Mouse (Mus musculus): Measurements from ENCODE around the gene Lbh. TPM values are rescaled to one million over a fixed set of nuclear protein-coding genes. Genes with fewer than 3 reads are reported as not detected.

Gene Lbh
- polyA plus RNA-seq, 2 experiments: 0.85 to 6.2 TPM

- H3K4me1 ChIP-seq (replicated peaks; ENCODE audit: control insufficient read depth in 2 of 2, insufficient read depth in 2 of 2, low read length in 1 of 2): peaks cover 0 to 7% of the 10 kb centered on the region in 2 experiments; a peak in 2 of 4 replicates
- TF ChIP-seq EP300 (IDR thresholded peaks at IDR 0.05; ENCODE audit: low read depth) (no peak), CTCF (IDR thresholded peaks at IDR 0.05; ENCODE audit: low read depth) (no peak)
- no peak overlapping the region for H3K9ac ChIP-seq (replicated peaks)
- H3K9me3 ChIP-seq (ENCODE audit: control insufficient read depth, low read length): no peaks in the 10 kb centered on the region
- DNase-seq (ENCODE audit: low read depth in 3 of 3, low spot score in 3 of 3) (no peak), ATAC-seq (ENCODE audit: insufficient read depth) (no peak)
- WGBS (ENCODE audit: insufficient replicate concordance): 6% methylated on average over 6 of the region's 6 CpGs
- no peaks in the 10 kb centered on the region for H3K27me3 ChIP-seq (ENCODE audit: control insufficient read depth, insufficient read depth, low read length)
- H3K36me3 ChIP-seq (replicated peaks; ENCODE audit: control insufficient read depth, insufficient read depth, low read depth): no peaks in the 10 kb centered on the region
- H3K4me2 ChIP-seq (ENCODE audit: low read depth): no peak overlapping the region
- no peak overlapping the region for H3K27ac ChIP-seq
- H3K4me3 ChIP-seq (ENCODE audit: insufficient read depth in 1 of 2, low read depth in 2 of 2, low read length in 2 of 2): no peak overlapping the region
Observed at GRCm38 (mm10) chr17:72939569-72939899, 21.4 kb downstream of the Lbh start.

- H3K9me3 ChIP-seq (ENCODE audit: control insufficient read depth, low read length): no peaks in the 10 kb centered on the region
- H3K9ac ChIP-seq (replicated peaks): no peak overlapping the region
- H3K4me1 ChIP-seq (replicated peaks; ENCODE audit: control insufficient read depth in 2 of 2, insufficient read depth in 2 of 2, low read length in 1 of 2): peaks cover 0 to 6% of the 10 kb centered on the region in 2 experiments; a peak in 2 of 4 replicates
- TF ChIP-seq CTCF (IDR thresholded peaks at IDR 0.05; ENCODE audit: low read depth) (no peak), EP300 (IDR thresholded peaks at IDR 0.05; ENCODE audit: low read depth) (no peak)
- no peak overlapping the region for H3K4me2 ChIP-seq (ENCODE audit: low read depth)
- no peak overlapping the region for H3K27ac ChIP-seq
- peak; percentile 69 for ATAC-seq (ENCODE audit: insufficient read depth)
- 24% methylated on average over 5 of the region's 5 CpGs for WGBS (ENCODE audit: insufficient replicate concordance)
- DNase-seq (ENCODE audit: low read depth in 3 of 3, low spot score in 3 of 3): peak in 1 of 3 experiments; percentile 20
- no peaks in the 10 kb centered on the region for H3K36me3 ChIP-seq (replicated peaks; ENCODE audit: control insufficient read depth, insufficient read depth, low read depth)
- no peak overlapping the region for H3K4me3 ChIP-seq (ENCODE audit: insufficient read depth in 1 of 2, low read depth in 2 of 2, low read length in 2 of 2)
- no peaks in the 10 kb centered on the region for H3K27me3 ChIP-seq (ENCODE audit: control insufficient read depth, insufficient read depth, low read length)
Observed at GRCm38 (mm10) chr17:72944368-72944767, 26.3 kb downstream of the Lbh start.

GRCm38 (mm10) chr17:72947111-72947859 is 29.2 kb downstream of the Lbh start:
- H3K4me3 ChIP-seq (ENCODE audit: insufficient read depth in 1 of 2, low read depth in 2 of 2, low read length in 2 of 2): no peak overlapping the region
- TF ChIP-seq EP300 (IDR thresholded peaks at IDR 0.05; ENCODE audit: low read depth) (no peak), CTCF (IDR thresholded peaks at IDR 0.05; ENCODE audit: low read depth) (no peak)
- H3K36me3 ChIP-seq (replicated peaks; ENCODE audit: control insufficient read depth, insufficient read depth, low read depth): no peaks in the 10 kb centered on the region
- peaks cover 0 to 6% of the 10 kb centered on the region in 2 experiments; a peak in 2 of 4 replicates for H3K4me1 ChIP-seq (replicated peaks; ENCODE audit: control insufficient read depth in 2 of 2, insufficient read depth in 2 of 2, low read length in 1 of 2)
- 41% methylated on average over 6 of the region's 6 CpGs for WGBS (ENCODE audit: insufficient replicate concordance)
- no peak overlapping the region for H3K9ac ChIP-seq (replicated peaks)
- no peaks in the 10 kb centered on the region for H3K9me3 ChIP-seq (ENCODE audit: control insufficient read depth, low read length)
- H3K27ac ChIP-seq: no peak overlapping the region
- H3K4me2 ChIP-seq (ENCODE audit: low read depth): no peak overlapping the region
- DNase-seq (ENCODE audit: low read depth in 3 of 3, low spot score in 3 of 3) (no peak), ATAC-seq (ENCODE audit: insufficient read depth) (no peak)
- H3K27me3 ChIP-seq (ENCODE audit: control insufficient read depth, insufficient read depth, low read length): no peaks in the 10 kb centered on the region

GRCm38 (mm10) chr17:72948119-72948518 is 30.0 kb downstream of the Lbh start:
- H3K36me3 ChIP-seq (replicated peaks; ENCODE audit: control insufficient read depth, insufficient read depth, low read depth): no peaks in the 10 kb centered on the region
- no peaks in the 10 kb centered on the region for H3K27me3 ChIP-seq (ENCODE audit: control insufficient read depth, insufficient read depth, low read length)
- no peak overlapping the region for H3K4me2 ChIP-seq (ENCODE audit: low read depth)
- no peak overlapping the region for H3K27ac ChIP-seq
- TF ChIP-seq EP300 (IDR thresholded peaks at IDR 0.05; ENCODE audit: low read depth): no peak
- TF ChIP-seq CTCF (IDR thresholded peaks at IDR 0.05; ENCODE audit: low read depth): no peak
- peaks cover 0 to 6% of the 10 kb centered on the region in 2 experiments; a peak in 2 of 4 replicates for H3K4me1 ChIP-seq (replicated peaks; ENCODE audit: control insufficient read depth in 2 of 2, insufficient read depth in 2 of 2, low read length in 1 of 2)
- DNase-seq (ENCODE audit: low read depth in 3 of 3, low spot score in 3 of 3) (no peak), ATAC-seq (ENCODE audit: insufficient read depth) (0 out of 2 replicates have a peak, but pooled peaks have one; percentile 15)
- 11% methylated on average over 9 of the region's 9 CpGs for WGBS (ENCODE audit: insufficient replicate concordance)
- no peak overlapping the region for H3K4me3 ChIP-seq (ENCODE audit: insufficient read depth in 1 of 2, low read depth in 2 of 2, low read length in 2 of 2)
- no peak overlapping the region for H3K9ac ChIP-seq (replicated peaks)
- H3K9me3 ChIP-seq (ENCODE audit: control insufficient read depth, low read length): no peaks in the 10 kb centered on the region

GRCm38 (mm10) chr17:72949247-72949701 is 31.2 kb downstream of the Lbh start:
- ATAC-seq (ENCODE audit: insufficient read depth): no peak
- H3K9me3 ChIP-seq (ENCODE audit: control insufficient read depth, low read length): no peaks in the 10 kb centered on the region
- H3K27me3 ChIP-seq (ENCODE audit: control insufficient read depth, insufficient read depth, low read length): no peaks in the 10 kb centered on the region
- WGBS (ENCODE audit: insufficient replicate concordance): 66% methylated on average over 7 of the region's 7 CpGs
- no peak overlapping the region for H3K9ac ChIP-seq (replicated peaks)
- no peak overlapping the region for H3K27ac ChIP-seq
- H3K4me1 ChIP-seq (replicated peaks; ENCODE audit: control insufficient read depth in 2 of 2, insufficient read depth in 2 of 2, low read length in 1 of 2): peaks cover 0 to 5% of the 10 kb centered on the region in 2 experiments; a peak in 2 of 4 replicates
- TF ChIP-seq CTCF (IDR thresholded peaks at IDR 0.05; ENCODE audit: low read depth) (no peak), EP300 (IDR thresholded peaks at IDR 0.05; ENCODE audit: low read depth) (no peak)
- H3K36me3 ChIP-seq (replicated peaks; ENCODE audit: control insufficient read depth, insufficient read depth, low read depth): no peaks in the 10 kb centered on the region
- H3K4me2 ChIP-seq (ENCODE audit: low read depth): no peak overlapping the region
- no peak for DNase-seq (ENCODE audit: low read depth in 3 of 3, low spot score in 3 of 3)
- H3K4me3 ChIP-seq (ENCODE audit: insufficient read depth in 1 of 2, low read depth in 2 of 2, low read length in 2 of 2): no peak overlapping the region
